Mouse (Mus musculus) midbrain, embryonic 16.5 days (tissue): ENCODE results near the gene Chst8. TPM values are rescaled to one million over a fixed set of nuclear protein-coding genes. Genes with fewer than 3 reads are reported as not detected.

Source experiments
- ATAC-seq: fragments of 200-750 bp; cut with Nextera tagmentation; 2 replicates; pipeline ENCODE4 v1.8.0; 2017; ENCODE audit warnings: moderate TSS enrichment
- H3K27ac ChIP-seq: fragments of 300-500 bp; sonication (generic); 2 replicates; pipeline ENCODE4 v1.5.1; 2014; ENCODE audit warnings: mild to moderate bottlenecking, low read length, mixed read lengths
- H3K27me3 ChIP-seq: fragments of 300-500 bp; sonication (generic); 2 replicates; pipeline ENCODE4 v1.6.1; 2014; ENCODE audit warnings: low read depth, low read length, mixed read lengths; ENCODE audit not compliant: control insufficient read depth, insufficient read depth
- H3K36me3 ChIP-seq: fragments of 300-500 bp; sonication (generic); 2 replicates; pipeline ENCODE4 v1.6.1; 2014; ENCODE audit warnings: mild to moderate bottlenecking, low read length, moderate library complexity, mixed read lengths; ENCODE audit not compliant: control insufficient read depth, insufficient read depth
- H3K4me1 ChIP-seq: fragments of 300-500 bp; sonication (generic); 2 replicates; pipeline ENCODE4 v1.6.1; 2014; ENCODE audit warnings: mild to moderate bottlenecking, low read length, mixed read lengths; ENCODE audit not compliant: control insufficient read depth, insufficient read depth
- H3K4me2 ChIP-seq: fragments of 300-500 bp; sonication (generic); 2 replicates; pipeline ENCODE4 v1.6.1; 2014; ENCODE audit warnings: mild to moderate bottlenecking, low read length, mixed read lengths
- H3K4me3 ChIP-seq: fragments of 300-500 bp; sonication (generic); 2 replicates; pipeline ENCODE4 v1.5.1; 2014; ENCODE audit warnings: low read depth, mild to moderate bottlenecking, low read length, moderate library complexity, mixed read lengths
- H3K9ac ChIP-seq: fragments of 300-500 bp; sonication (generic); 2 replicates; pipeline ENCODE4 v1.6.1; 2014; ENCODE audit warnings: low read depth, low read length, mixed read lengths
- H3K9me3 ChIP-seq: fragments of 300-500 bp; sonication (generic); replicated peaks from 2 replicates; pipeline ENCODE4 v1.6.1; 2014; ENCODE audit warnings: mild to moderate bottlenecking, low read length, mixed read lengths; ENCODE audit not compliant: control insufficient read depth, poor library complexity, severe bottlenecking
- WGBS: fragments of 180-500 bp; shearing (Covaris S2); extraction: QIAGEN DNeasy Blood & Tissue Kit; methylation state at CpG from one replicate; pipeline ENCODE4 v1.1.7; 2014; 5-methylcytosine and 5-hydroxymethylcytosine counted together
- polyA plus RNA-seq: library from polyadenylated mRNA; unstranded; fragments of >200 nt; fragmentation: Nextera tagmentation; extraction: Ambion mirVana; gene quantifications from 2 replicates; pipeline ENCODE4 v1.2.1, GENCODE M21; 2015

Chst8 gene
- polyA plus RNA-seq, 1 experiment from 2014 or later: 12.7 TPM

- H3K9ac ChIP-seq: peak overlapping the region; percentile 99
- H3K4me2 ChIP-seq: peak overlapping the region; percentile 98
- under 1% methylated on average over 45 of the region's 64 CpGs for WGBS
- peak; percentile 49 for ATAC-seq
- no peaks in the 10 kb centered on the region for H3K9me3 ChIP-seq
- H3K27me3 ChIP-seq: no peaks in the 10 kb centered on the region
- 0 out of 2 replicates have a peak, but pooled peaks cover 4% of the 10 kb centered on the region for H3K36me3 ChIP-seq
- H3K4me3 ChIP-seq: peak overlapping the region; percentile 71
- H3K4me1 ChIP-seq: peaks cover 21% of the 10 kb centered on the region
- peak overlapping the region; percentile 99 for H3K27ac ChIP-seq
Observed at GRCm38 (mm10) chr7:34653731-34654440, 158.6 kb downstream of the Chst8 start.

GRCm38 (mm10) chr7:34652751-34653502 is 159.6 kb downstream of the Chst8 start:
- Histone ChIP-seq H3K4me3 (peak overlapping the region; percentile 71), H3K36me3 (peaks cover 10% of the 10 kb centered on the region), H3K4me1 (peaks cover 21% of the 10 kb centered on the region), H3K27ac (peak overlapping the region; percentile 99), H3K27me3 (no peaks in the 10 kb centered on the region), H3K9me3 (no peaks in the 10 kb centered on the region), H3K4me2 (peak overlapping the region; percentile 98), H3K9ac (peak overlapping the region; percentile 99)
- no peak for ATAC-seq
- WGBS: under 1% methylated on average over 48 of the region's 48 CpGs

GRCm38 (mm10) chr7:34651381-34651780 is 161.1 kb downstream of the Chst8 start:
- Histone ChIP-seq H3K4me1 (peaks cover 25% of the 10 kb centered on the region), H3K9ac (peak overlapping the region; percentile 57), H3K9me3 (no peaks in the 10 kb centered on the region), H3K4me2 (peak overlapping the region; percentile 98), H3K27ac (peak overlapping the region; percentile 43; the same call in 1 of the 2 replicates), H3K27me3 (no peaks in the 10 kb centered on the region), H3K4me3 (peak overlapping the region; percentile 71), H3K36me3 (peaks cover 17% of the 10 kb centered on the region)
- no peak for ATAC-seq
- 14% methylated on average over 2 of the region's 2 CpGs for WGBS

- WGBS: 70% methylated on average over 9 of the region's 9 CpGs
- H3K27ac ChIP-seq: no peak overlapping the region
- H3K9ac ChIP-seq: no peak overlapping the region
- H3K9me3 ChIP-seq: no peaks in the 10 kb centered on the region
- H3K4me3 ChIP-seq: no peak overlapping the region
- no peak for ATAC-seq
- no peaks in the 10 kb centered on the region for H3K27me3 ChIP-seq
- peaks cover 17% of the 10 kb centered on the region for H3K36me3 ChIP-seq
- H3K4me2 ChIP-seq: no peak overlapping the region
- H3K4me1 ChIP-seq: peaks cover 26% of the 10 kb centered on the region
Observed at GRCm38 (mm10) chr7:34647052-34647451, 165.5 kb downstream of the Chst8 start.

- Histone ChIP-seq H3K4me2 (no peak overlapping the region), H3K27ac (no peak overlapping the region), H3K9me3 (no peaks in the 10 kb centered on the region), H3K27me3 (no peaks in the 10 kb centered on the region), H3K36me3 (peaks cover 17% of the 10 kb centered on the region), H3K4me3 (no peak overlapping the region), H3K9ac (no peak overlapping the region), H3K4me1 (peaks cover 18% of the 10 kb centered on the region)
- 90% methylated on average over 12 of the region's 12 CpGs for WGBS
- ATAC-seq: no peak
Observed at GRCm38 (mm10) chr7:34646144-34646795, 166.2 kb downstream of the Chst8 start.

- ATAC-seq: no peak
- no peak overlapping the region for H3K4me3 ChIP-seq
- no peak overlapping the region for H3K27ac ChIP-seq
- no peak overlapping the region for H3K9ac ChIP-seq
- no peaks in the 10 kb centered on the region for H3K9me3 ChIP-seq
- H3K4me1 ChIP-seq: peaks cover 12% of the 10 kb centered on the region; the same call in 1 of the 2 replicates
- 93% methylated on average over 2 of the region's 2 CpGs for WGBS
- no peaks in the 10 kb centered on the region for H3K27me3 ChIP-seq
- no peak overlapping the region for H3K4me2 ChIP-seq
- H3K36me3 ChIP-seq: peaks cover 21% of the 10 kb centered on the region
Observed at GRCm38 (mm10) chr7:34645623-34646022, 166.9 kb downstream of the Chst8 start.

GRCm38 (mm10) chr7:34644591-34644990 is 167.9 kb downstream of the Chst8 start:
- peaks cover 29% of the 10 kb centered on the region for H3K36me3 ChIP-seq
- ATAC-seq: no peak
- H3K9ac ChIP-seq: no peak overlapping the region
- peaks cover 12% of the 10 kb centered on the region; the same call in 1 of the 2 replicates for H3K4me1 ChIP-seq
- H3K27me3 ChIP-seq: no peaks in the 10 kb centered on the region
- H3K4me3 ChIP-seq: no peak overlapping the region
- no peak overlapping the region for H3K4me2 ChIP-seq
- no peaks in the 10 kb centered on the region for H3K9me3 ChIP-seq
- no peak overlapping the region; the same call in 1 of the 2 replicates for H3K27ac ChIP-seq
- 65% methylated on average over 18 of the region's 18 CpGs for WGBS

GRCm38 (mm10) chr7:34643329-34643728 is 169.2 kb downstream of the Chst8 start:
- Histone ChIP-seq H3K27ac (no peak overlapping the region), H3K4me2 (no peak overlapping the region), H3K9ac (no peak overlapping the region), H3K36me3 (peaks cover 30% of the 10 kb centered on the region), H3K4me1 (peaks cover 12% of the 10 kb centered on the region; the same call in 1 of the 2 replicates), H3K4me3 (no peak overlapping the region), H3K9me3 (no peaks in the 10 kb centered on the region), H3K27me3 (no peaks in the 10 kb centered on the region)
- no peak for ATAC-seq
- WGBS: 75% methylated on average over 6 of the region's 6 CpGs
